Mouse (Mus musculus) cerebellum, adult 18-20 months (tissue): ENCODE results near the gene Stat2.

Experiments
- DNase-seq, 2 experiments: peaks; one replicate each; pipeline ENCODE4 v3.0.0; 2021

Gene Stat2

GRCm38 (mm10) chr10:128270287-128270841 lies at the start of gene Stat2:
Stat2 (plus strand) TSS chr10:128270559.
- peak; percentile 97 to 99 for DNase-seq

DNA sequence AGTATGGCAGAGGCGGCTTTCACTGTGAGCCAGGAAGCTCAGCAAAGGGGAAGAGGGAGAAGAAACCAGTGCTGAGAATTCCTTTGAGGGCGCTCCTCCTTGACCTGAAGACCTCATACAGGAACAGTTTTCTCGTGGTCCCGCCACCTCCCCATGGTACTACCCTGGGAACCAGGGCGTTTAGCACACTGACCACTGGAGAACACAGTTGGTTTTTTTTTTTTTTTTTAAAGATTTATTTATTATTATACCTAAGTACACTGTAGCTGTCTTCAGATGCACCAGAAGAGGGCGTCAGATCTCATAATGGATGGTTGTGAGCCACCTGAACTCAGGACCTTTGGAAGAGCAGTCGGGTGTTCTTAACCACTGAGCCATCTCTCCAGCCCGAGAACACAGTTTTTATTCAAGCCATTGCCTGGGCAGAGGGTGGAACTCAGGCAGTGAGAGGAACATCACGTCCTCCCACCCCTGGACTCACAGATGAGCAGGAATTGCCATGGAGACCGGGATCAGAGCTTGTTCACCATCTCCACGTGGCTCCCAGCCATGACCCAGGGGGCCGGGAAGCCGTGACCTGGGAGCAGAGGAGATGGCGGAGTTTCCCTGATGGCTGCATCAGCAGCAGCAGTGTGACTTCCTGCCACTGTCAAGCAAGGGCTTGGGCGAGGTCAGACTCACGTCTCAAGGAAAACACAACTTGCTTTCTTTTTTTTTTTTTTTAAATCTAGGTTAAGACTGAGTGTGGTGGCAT lies 48.6 kb upstream of the Stat2 start:
- DNase-seq = no peak

GRCm38 (mm10) chr10:128225064-128225463 lies 45.3 kb upstream of the Stat2 start:
- no peak for DNase-seq

DNA sequence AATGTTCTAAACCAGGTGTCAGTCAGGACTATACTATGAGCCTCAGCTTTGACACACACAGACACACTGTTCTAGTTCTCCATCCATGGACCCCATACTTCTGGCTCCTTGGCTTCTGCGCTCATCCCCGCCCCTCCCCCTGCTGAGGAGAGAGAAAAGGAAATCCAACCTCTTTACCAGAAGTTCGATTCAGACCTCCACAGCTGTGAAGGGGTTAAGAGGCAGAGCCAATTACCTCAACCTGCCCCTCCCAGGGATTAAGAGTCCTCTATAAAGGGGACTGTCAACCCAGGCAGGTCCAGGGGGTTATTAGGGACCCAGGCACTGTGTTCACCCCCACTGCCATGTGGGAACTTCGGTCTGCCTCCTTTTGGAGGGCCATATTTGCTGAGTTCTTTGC lies 44.8 kb upstream of the Stat2 start, which contains the start of gene Mip:
Mip (plus strand) TSS at position 301 of the 400 bp plus-strand sequence.
- no peak for DNase-seq

- no peak for DNase-seq
Observed at GRCm38 (mm10) chr10:128227592-128227991, 42.8 kb upstream of the Stat2 start.

GRCm38 (mm10) chr10:128228009-128228408 lies 42.4 kb upstream of the Stat2 start:
- no peak for DNase-seq

GRCm38 (mm10) chr10:128230582-128230981 lies 39.8 kb upstream of the Stat2 start:
- no peak for DNase-seq

DNA sequence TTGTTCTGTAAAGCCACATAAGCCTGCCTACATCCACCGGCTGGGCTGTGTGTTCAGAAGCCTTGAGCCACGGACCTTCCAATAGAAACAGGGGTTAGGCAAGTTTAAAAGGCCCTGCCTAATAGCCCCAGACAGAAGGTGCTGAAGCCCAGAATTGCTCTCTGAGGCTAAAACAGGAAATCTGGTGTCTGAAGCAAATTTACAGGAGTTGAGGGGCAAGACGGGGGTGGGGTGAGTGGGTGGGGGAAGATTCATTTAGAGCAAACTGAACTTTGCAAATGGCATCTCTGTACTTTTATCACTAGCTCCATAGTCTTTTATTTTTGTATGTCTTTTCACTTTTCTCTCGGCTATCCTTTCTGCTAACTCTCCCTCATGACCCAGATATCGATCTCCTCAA lies 39.2 kb upstream of the Stat2 start:
- DNase-seq = no peak

DNA sequence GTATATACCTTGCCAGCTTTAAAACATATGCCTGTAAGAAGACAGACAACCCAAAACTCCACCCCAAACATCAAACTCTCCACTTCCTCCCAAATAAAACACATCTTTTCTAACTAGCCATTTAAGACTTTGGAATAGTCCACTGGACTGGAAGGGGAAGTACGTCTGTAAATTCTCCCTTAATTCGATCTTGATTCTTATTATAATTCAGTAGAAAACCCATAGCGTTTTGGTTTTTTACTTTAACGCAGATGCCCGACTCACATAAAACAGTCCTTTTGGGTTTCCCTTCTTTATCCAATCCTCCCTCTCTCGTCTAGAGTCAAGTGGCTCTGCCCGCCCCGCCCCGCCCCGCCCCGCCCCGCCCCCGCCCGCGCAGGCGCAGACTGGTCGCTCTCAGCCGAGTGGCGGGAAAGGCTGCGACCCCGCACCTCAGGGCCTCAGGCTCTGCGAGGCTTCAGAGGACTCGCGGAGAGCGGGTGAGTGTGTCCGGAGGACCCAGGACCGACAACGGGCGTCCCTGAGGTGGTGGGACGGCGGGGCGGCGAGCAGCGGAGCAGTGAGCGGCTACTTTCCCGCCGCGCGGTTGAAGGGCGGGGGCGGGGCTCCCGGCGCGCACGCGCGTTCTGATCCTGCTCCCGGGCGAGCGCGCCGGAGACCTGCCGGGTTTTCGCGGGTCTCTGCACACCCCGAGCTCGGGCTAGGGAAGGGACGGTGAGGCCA lies 38.5 kb upstream of the Stat2 start, which contains the start of gene Timeless:
Timeless (plus strand) TSS at position 369 of the 723 bp plus-strand sequence.
- DNase-seq = peak; percentile 83 to 95

DNA sequence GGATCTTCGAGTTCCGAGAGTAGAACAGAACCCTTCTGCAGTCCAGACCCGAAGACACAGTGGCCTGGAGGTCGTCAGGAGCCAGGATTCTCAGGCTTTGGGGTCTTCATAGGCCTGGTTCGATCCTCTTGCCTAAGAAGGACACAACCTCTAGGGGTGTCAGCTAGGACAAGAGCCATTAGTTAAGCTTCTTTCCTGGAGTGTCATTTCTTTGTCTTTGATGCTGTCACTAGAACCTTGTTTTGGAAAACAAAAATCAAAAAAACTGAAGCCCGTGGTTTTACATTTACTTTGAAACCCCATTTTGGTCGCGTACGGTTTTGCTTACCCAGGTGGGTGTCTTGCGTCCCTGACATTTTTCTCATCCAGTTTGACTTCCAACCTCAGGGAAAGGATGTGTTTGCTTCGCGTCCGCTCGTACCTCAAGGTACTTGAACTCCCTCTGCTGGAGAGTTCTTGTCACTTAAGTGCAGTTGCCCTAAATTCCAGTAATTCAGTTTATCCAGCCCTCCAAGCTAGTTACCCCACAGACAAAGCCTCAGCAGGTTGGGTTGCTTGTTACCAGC lies 37.9 kb upstream of the Stat2 start:
- DNase-seq = peak; percentile 68 to 79

DNA sequence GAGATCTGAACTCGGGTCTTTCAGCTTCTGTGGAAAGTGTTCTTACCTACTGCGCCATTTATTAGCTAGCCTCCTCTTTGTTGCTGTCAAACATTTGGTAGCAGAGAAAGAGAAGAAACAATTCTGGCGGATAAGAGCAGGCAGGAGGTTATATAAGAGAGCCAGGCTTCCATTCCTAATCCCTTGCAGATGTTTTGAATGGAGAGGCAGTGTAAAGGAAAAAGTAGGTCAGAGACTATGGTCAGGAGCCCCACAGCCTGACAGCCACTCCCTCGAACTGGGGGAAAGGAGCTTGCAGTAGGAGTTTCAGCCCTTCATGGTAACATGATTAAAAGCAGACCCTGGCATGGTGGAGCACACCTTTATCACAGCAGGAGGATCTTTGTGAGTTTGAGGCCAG lies 34.0 kb upstream of the Stat2 start:
- DNase-seq = no peak

- DNase-seq = peak; percentile 37 to 45
Observed at GRCm38 (mm10) chr10:128237807-128238480, 32.4 kb upstream of the Stat2 start.

GRCm38 (mm10) chr10:128239140-128239539 lies 31.2 kb upstream of the Stat2 start:
- no peak for DNase-seq

- DNase-seq = no peak
Observed at GRCm38 (mm10) chr10:128240131-128240530, 30.2 kb upstream of the Stat2 start.

DNA sequence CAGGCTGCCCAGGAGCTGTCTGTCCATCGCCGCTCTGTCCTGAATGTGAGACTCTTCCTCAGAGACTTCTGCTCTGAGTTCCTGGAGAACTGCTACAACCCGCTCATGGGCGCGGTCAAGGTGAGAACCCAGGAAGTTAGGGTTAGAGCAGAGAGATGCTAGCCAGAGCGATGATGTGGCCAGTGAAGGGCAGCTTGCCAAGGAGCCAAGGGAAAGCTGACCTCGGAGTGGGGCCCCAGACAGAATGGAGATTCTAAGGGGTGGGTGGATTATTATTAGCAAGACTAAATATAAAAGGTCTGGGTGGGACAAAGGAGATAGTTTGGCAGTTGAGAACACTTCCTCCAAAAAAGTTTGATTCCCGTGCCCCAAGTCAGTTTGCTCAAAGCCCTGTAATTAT lies 27.1 kb upstream of the Stat2 start:
- no peak for DNase-seq

GRCm38 (mm10) chr10:128244121-128244520 lies 26.2 kb upstream of the Stat2 start:
- DNase-seq = no peak

GRCm38 (mm10) chr10:128247020-128247732 lies 23.2 kb upstream of the Stat2 start:
- DNase-seq = no peak

GRCm38 (mm10) chr10:128250565-128250964 lies 19.8 kb upstream of the Stat2 start:
- DNase-seq = no peak

DNA sequence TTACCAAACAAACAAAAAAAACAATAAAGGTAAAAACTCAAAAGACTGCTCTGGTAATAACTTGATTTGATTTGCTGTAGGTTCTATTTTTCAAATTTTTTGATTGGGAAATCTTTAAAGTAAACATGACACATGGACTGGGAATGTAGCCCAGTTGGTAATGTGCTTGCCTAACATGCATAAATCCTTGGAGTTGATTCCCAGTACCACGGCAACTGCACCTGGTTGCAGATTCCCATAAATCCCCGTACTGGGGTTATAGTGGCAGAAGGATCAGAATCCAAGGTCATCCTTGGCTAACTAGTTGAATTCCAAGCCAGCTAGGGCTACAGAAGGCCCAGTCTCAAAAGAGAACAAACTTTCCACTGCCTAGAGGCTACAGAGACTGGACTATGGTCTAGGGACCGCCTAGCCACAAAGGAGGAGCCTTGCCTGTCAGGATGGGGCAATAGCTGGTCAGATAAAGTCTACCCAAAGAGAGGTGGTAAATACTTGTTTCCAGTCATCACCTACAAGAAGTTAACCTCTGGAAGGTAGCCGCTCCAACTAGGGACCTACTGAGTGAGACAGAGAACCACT lies 16.6 kb upstream of the Stat2 start, which contains the start of gene Apon:
Apon (plus strand) TSS at position 420 of the 579 bp plus-strand sequence.
- no peak for DNase-seq

DNA sequence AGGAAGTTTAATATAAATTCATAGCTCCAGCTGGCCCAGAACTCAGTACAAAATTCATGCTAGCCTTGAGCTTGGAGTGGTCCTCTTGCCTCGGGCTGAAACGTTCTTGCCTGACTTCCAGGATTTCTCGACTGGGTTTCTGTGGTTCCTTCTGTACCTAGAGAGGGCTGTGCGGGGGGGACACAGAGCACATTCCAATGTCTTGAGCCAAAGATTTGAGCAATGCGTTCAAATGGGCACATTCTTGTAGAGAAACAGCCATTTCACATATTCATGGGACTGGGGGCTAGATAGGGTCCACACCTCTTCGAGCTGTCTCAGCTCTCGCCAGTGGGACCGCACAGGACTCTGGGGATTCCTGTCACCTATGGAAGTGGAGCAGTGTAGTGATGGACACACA lies 14.4 kb upstream of the Stat2 start:
- DNase-seq = no peak

DNA sequence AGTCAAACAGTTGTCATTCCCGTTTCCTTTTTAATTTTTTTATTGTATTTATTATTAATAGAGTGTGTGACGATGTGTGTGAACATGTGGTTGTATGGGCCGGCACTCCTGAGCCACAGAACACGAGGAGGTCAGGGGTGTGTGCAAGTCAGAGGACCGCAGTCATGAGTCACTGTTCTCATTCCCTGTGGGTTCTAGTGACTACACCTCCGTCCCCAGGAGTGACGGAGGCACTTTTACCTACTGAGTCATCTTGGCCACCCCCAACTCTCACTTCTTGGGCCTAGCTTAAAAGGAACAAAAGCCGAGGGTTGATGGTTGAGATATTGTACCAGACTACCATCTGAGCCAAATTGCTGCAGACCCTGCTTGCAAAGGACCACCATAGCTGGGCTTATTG lies 14.0 kb upstream of the Stat2 start:
- no peak for DNase-seq

GRCm38 (mm10) chr10:128258953-128259352 lies 11.4 kb upstream of the Stat2 start:
- DNase-seq = no peak
